Comparison of ENCODE assay signal across 25 mouse cellular contexts in genomic region chr19:59860799-59861198, GRCm38 (mm10).
DNase-seq lines count a peak whose midpoint lies in the region; ATAC-seq lines count a peak whose summit lies in the region.
"Had no signal": no experiment of that assay in that cellular context is flagged by ENCODE, and none has a peak within 500 bp of the region (broad histone marks: within the 10 kb centered on the region; RNA-seq: fewer than 3 reads in every experiment).

No protein-coding gene starts in this region.

- no peaks in the 10 kb centered on the region for H3K9me3 ChIP-seq in embryonic facial prominence, embryonic 14.5 days (ENCODE audit: control insufficient read depth, low read length)
- no peaks in the 10 kb centered on the region for H3K9me3 ChIP-seq in embryonic facial prominence, embryonic 10.5 days
- no peaks in the 10 kb centered on the region for H3K9me3 ChIP-seq in kidney, embryonic 16.5 days (ENCODE audit: low read length)
- no peaks in the 10 kb centered on the region for H3K9me3 ChIP-seq in kidney, embryonic 14.5 days (ENCODE audit: control insufficient read depth, low read length)
- H3K9me3 ChIP-seq: embryonic facial prominence, embryonic 13.5 days; forebrain, embryonic 13.5 days; forebrain, embryonic 15.5 days; G1E had no signal

- H3K36me3 ChIP-seq in embryonic facial prominence, embryonic 14.5 days (ENCODE audit: control insufficient read depth, insufficient read depth, low read length), result no peaks in the 10 kb centered on the region
- no peaks in the 10 kb centered on the region for H3K36me3 ChIP-seq in embryonic facial prominence, embryonic 10.5 days (replicated peaks)
- no peaks in the 10 kb centered on the region for H3K36me3 ChIP-seq in kidney, embryonic 16.5 days (ENCODE audit: insufficient read depth, low read length)
- no peaks in the 10 kb centered on the region for H3K36me3 ChIP-seq in kidney, embryonic 14.5 days (ENCODE audit: control insufficient read depth, insufficient read depth, low read length)
- H3K36me3 ChIP-seq: embryonic facial prominence, embryonic 13.5 days; forebrain, embryonic 15.5 days; G1E had no signal

- peak; percentile 65; the same call in 1 of the 2 replicates for ATAC-seq in embryonic facial prominence, embryonic 14.5 days (ENCODE audit: low read depth)
- peak; percentile 46; the same call in 1 of the 2 replicates for ATAC-seq in kidney, embryonic 16.5 days (ENCODE audit: low FRiP score, low TSS enrichment)
- no peak for ATAC-seq in kidney, embryonic 14.5 days (ENCODE audit: low FRiP score, low TSS enrichment)
- ATAC-seq: activated CD4-positive, CD25-positive, alpha-beta regulatory T cell, adult 4 months; CD4-positive, CD25-positive, alpha-beta regulatory T cell, adult 4 months; forebrain, embryonic 13.5 days; forebrain, embryonic 15.5 days; Patski had no signal

- H3K4me3 ChIP-seq in embryonic facial prominence, embryonic 14.5 days (ENCODE audit: low read depth, low read length), result no peak overlapping the region
- no peak overlapping the region for H3K4me3 ChIP-seq in embryonic facial prominence, embryonic 10.5 days
- no peak overlapping the region for H3K4me3 ChIP-seq in kidney, embryonic 16.5 days (ENCODE audit: low read length)
- no peak overlapping the region for H3K4me3 ChIP-seq in kidney, embryonic 14.5 days (ENCODE audit: low read length)
- H3K4me3 ChIP-seq: embryonic facial prominence, embryonic 13.5 days; forebrain, embryonic 13.5 days; forebrain, embryonic 15.5 days had no signal

- no peak overlapping the region for H3K9ac ChIP-seq in embryonic facial prominence, embryonic 14.5 days (ENCODE audit: low read depth, low read length)
- H3K9ac ChIP-seq in kidney, embryonic 16.5 days (replicated peaks; ENCODE audit: low read length), result no peak overlapping the region
- H3K9ac ChIP-seq in kidney, embryonic 14.5 days (ENCODE audit: low read depth, low read length), result no peak overlapping the region
- H3K9ac ChIP-seq: embryonic facial prominence, embryonic 13.5 days; forebrain, embryonic 13.5 days; forebrain, embryonic 15.5 days had no signal

- H3K27me3 ChIP-seq in embryonic facial prominence, embryonic 14.5 days (replicated peaks; ENCODE audit: control insufficient read depth, insufficient read depth, low read length), result no peaks in the 10 kb centered on the region
- no peaks in the 10 kb centered on the region for H3K27me3 ChIP-seq in embryonic facial prominence, embryonic 10.5 days (replicated peaks; ENCODE audit: low read depth, poor library complexity, severe bottlenecking)
- no peaks in the 10 kb centered on the region for H3K27me3 ChIP-seq in kidney, embryonic 16.5 days (ENCODE audit: insufficient read depth, low read length)
- H3K27me3 ChIP-seq in kidney, embryonic 14.5 days (ENCODE audit: control insufficient read depth, insufficient read depth, low read length), result no peaks in the 10 kb centered on the region
- H3K27me3 ChIP-seq: CH12.LX; embryonic facial prominence, embryonic 13.5 days; Patski had no signal

- H3K4me2 ChIP-seq in embryonic facial prominence, embryonic 14.5 days (ENCODE audit: low read depth, low read length), result no peak overlapping the region
- H3K4me2 ChIP-seq in kidney, embryonic 16.5 days (replicated peaks; ENCODE audit: low read depth, low read length), result no peak overlapping the region
- H3K4me2 ChIP-seq in kidney, embryonic 14.5 days (replicated peaks; ENCODE audit: low read depth, low read length), result no peak overlapping the region
- H3K4me2 ChIP-seq: embryonic facial prominence, embryonic 13.5 days; forebrain, embryonic 13.5 days; forebrain, embryonic 15.5 days had no signal

- no peak overlapping the region for H3K27ac ChIP-seq in embryonic facial prominence, embryonic 14.5 days (replicated peaks; ENCODE audit: low read depth, low read length)
- H3K27ac ChIP-seq in embryonic facial prominence, embryonic 10.5 days (replicated peaks), result no peak overlapping the region
- peak overlapping the region; percentile 76 for H3K27ac ChIP-seq in kidney, embryonic 16.5 days (ENCODE audit: low read length)
- H3K27ac ChIP-seq in kidney, embryonic 14.5 days (ENCODE audit: low read depth, low read length), result no peak overlapping the region
- H3K27ac ChIP-seq: embryonic facial prominence, embryonic 13.5 days; forebrain, embryonic 13.5 days; forebrain, embryonic 15.5 days had no signal

- DNase-seq in embryonic facial prominence, embryonic 14.5 days (ENCODE audit: low spot score), result no peak
- DNase-seq in embryonic facial prominence, embryonic 10.5 days (ENCODE audit: low spot score), result no peak
- DNase-seq in kidney, adult 9 months, result peak; percentile 5
- no peak for DNase-seq in kidney, postnatal 36 days
- peak; percentile 13 to 39 for DNase-seq in kidney, postnatal 4 days
- DNase-seq in kidney, adult 8-10 months, result no peak
- DNase-seq: adrenal gland, adult 8-10 months; adrenal gland, postnatal 14 days; adrenal gland, postnatal 36 days; B cell, adult 2 months; cerebellum, adult 11-12 months; cerebellum, adult 2 months; cerebellum, adult 9-10 months; cerebellum, postnatal 10 days; cerebellum, postnatal 25 days had no signal

- H3K4me1 ChIP-seq in embryonic facial prominence, embryonic 14.5 days (ENCODE audit: control insufficient read depth, insufficient read depth, low read length), result no peaks in the 10 kb centered on the region
- peaks cover 28% of the 10 kb centered on the region for H3K4me1 ChIP-seq in embryonic facial prominence, embryonic 10.5 days
- peaks cover 9% of the 10 kb centered on the region for H3K4me1 ChIP-seq in kidney, embryonic 16.5 days (ENCODE audit: insufficient read depth, low read length)
- H3K4me1 ChIP-seq in kidney, embryonic 14.5 days (ENCODE audit: control insufficient read depth, insufficient read depth, low read length), result no peaks in the 10 kb centered on the region
- H3K4me1 ChIP-seq: embryonic facial prominence, embryonic 13.5 days; forebrain, embryonic 15.5 days had no signal

- WGBS in embryonic facial prominence, embryonic 14.5 days, result 63% methylated on average over 3 of the region's 3 CpGs
- WGBS in embryonic facial prominence, embryonic 10.5 days, result 72% methylated on average over 3 of the region's 3 CpGs
- WGBS in kidney, embryonic 16.5 days, result 57% methylated on average over 3 of the region's 3 CpGs
- WGBS in kidney, embryonic 14.5 days, result 48% methylated on average over 3 of the region's 3 CpGs

Comparison
In these comparisons a context has a peak if more than half of its experiments do, and no peak if none do; other contexts are left out.
1. DNase-seq: peak in kidney, adult 9 months (single experiment) and kidney, postnatal 4 days (2 of 2); none in embryonic facial prominence, embryonic 14.5 days (single experiment), embryonic facial prominence, embryonic 10.5 days (single experiment), kidney, postnatal 36 days (0 of 2) and kidney, adult 8-10 months (0 of 2).